Mouse (Mus musculus): ENCODE data around the gene Olfr801.

Olfr801 gene

GRCm38 (mm10) chr10:129673765-129674164 is at the start of gene Olfr801:
Olfr801 (minus strand) TSS chr10:129673865.
- CTCF ChIA-PET = no interaction called here

- CTCF ChIA-PET = no interaction called here
Measured at GRCm38 (mm10) chr10:129702910-129703309, 29.2 kb upstream of the Olfr801 start, which contains the start of gene Olfr804. Olfr804 (plus strand) TSS chr10:129703210.

GRCm38 (mm10) chr10:129694186-129694585 is 20.5 kb upstream of the Olfr801 start, which contains the start of gene Olfr803:
Olfr803 (minus strand) TSS chr10:129694286.
- CTCF ChIA-PET = no interaction called here

GRCm38 (mm10) chr10:129688069-129688468 is 14.4 kb upstream of the Olfr801 start, which contains the start of gene Olfr802:
Olfr802 (minus strand) TSS chr10:129688169.
- CTCF ChIA-PET = no interaction called here

- CTCF ChIA-PET = no interaction called here
Measured at GRCm38 (mm10) chr10:129657394-129657793, 16.3 kb downstream of the Olfr801 start, which contains the start of gene Olfr800. Olfr800 (plus strand) TSS chr10:129657694.

- CTCF ChIA-PET = no interaction called here
Measured at GRCm38 (mm10) chr10:129651763-129652162, 21.9 kb downstream of the Olfr801 start.

- CTCF ChIA-PET = no interaction called here
Measured at GRCm38 (mm10) chr10:129637184-129637583, 36.5 kb downstream of the Olfr801 start, which contains the start of gene Olfr799. Olfr799 (plus strand) TSS chr10:129637484.

- CTCF ChIA-PET = no interaction called here
Measured at GRCm38 (mm10) chr10:129627834-129628233, 45.8 kb downstream of the Olfr801 start, which contains the start of gene Olfr798. Olfr798 (minus strand) TSS chr10:129627934.

GRCm38 (mm10) chr10:129623251-129623650 is 50.4 kb downstream of the Olfr801 start:
- CTCF ChIA-PET = no interaction called here

GRCm38 (mm10) chr10:129621724-129622123 is 51.9 kb downstream of the Olfr801 start:
- CTCF ChIA-PET = no interaction called here
